Mouse (Mus musculus) forebrain, embryonic 15.5 days (tissue): Measurements from ENCODE around the gene Acsm2. TPM values are rescaled to one million over a fixed set of nuclear protein-coding genes. Genes with fewer than 3 reads are reported as not detected.
"Not testable (repeated sequence)": the region's sequence is repeated elsewhere in the genome, so short reads cannot be mapped to it uniquely, and the experiment has no call there.

Experiments used
- ATAC-seq: fragments of 200-750 bp; cut with Nextera tagmentation; replicated peaks from 2 replicates; pipeline ENCODE4 v1.8.0; 2017; ENCODE audit warnings: mild to moderate bottlenecking, moderate TSS enrichment, moderate library complexity
- H3K27ac ChIP-seq: fragments of 300-500 bp; sonication (generic); replicated peaks from 2 replicates; pipeline ENCODE4 v1.5.1; 2015; ENCODE audit warnings: mild to moderate bottlenecking, inconsistent platforms
- H3K27me3 ChIP-seq: fragments of 300-500 bp; sonication (generic); 2 replicates; pipeline ENCODE4 v1.6.1; 2015; ENCODE audit warnings: inconsistent platforms
- H3K36me3 ChIP-seq: fragments of 300-500 bp; sonication (generic); 2 replicates; pipeline ENCODE4 v1.6.1; 2015; ENCODE audit warnings: mild to moderate bottlenecking, inconsistent platforms
- H3K4me1 ChIP-seq: fragments of 300-500 bp; sonication (generic); 2 replicates; pipeline ENCODE4 v1.6.1; 2015; ENCODE audit warnings: inconsistent platforms
- H3K4me2 ChIP-seq: fragments of 300-500 bp; sonication (generic); replicated peaks from 2 replicates; pipeline ENCODE4 v1.6.1; 2015; ENCODE audit warnings: mild to moderate bottlenecking, inconsistent platforms
- H3K4me3 ChIP-seq: fragments of 300-500 bp; sonication (generic); 2 replicates; pipeline ENCODE4 v1.5.1; 2015; ENCODE audit warnings: mild to moderate bottlenecking, inconsistent platforms
- H3K9ac ChIP-seq: fragments of 300-500 bp; sonication (generic); replicated peaks from 2 replicates; pipeline ENCODE4 v1.6.1; 2015; ENCODE audit warnings: mild to moderate bottlenecking, inconsistent platforms
- H3K9me3 ChIP-seq: fragments of 300-500 bp; sonication (generic); 2 replicates; pipeline ENCODE4 v1.6.1; 2016; ENCODE audit warnings: inconsistent platforms
- WGBS: fragments of 180-500 bp; shearing (Covaris S2); methylation state at CpG from one replicate; pipeline ENCODE4 v1.1.7; 2015; ENCODE audit warnings: mixed read lengths; 5-methylcytosine and 5-hydroxymethylcytosine counted together
- polyA plus RNA-seq: library from polyadenylated mRNA; unstranded; fragments of >200 nt; fragmentation: Nextera tagmentation; extraction: Ambion mirVana; gene quantifications from 2 replicates; pipeline ENCODE4 v1.2.1, GENCODE M21; 2015

Gene Acsm2
- polyA plus RNA-seq, 1 experiment from 2014 or later = not detected

DNA sequence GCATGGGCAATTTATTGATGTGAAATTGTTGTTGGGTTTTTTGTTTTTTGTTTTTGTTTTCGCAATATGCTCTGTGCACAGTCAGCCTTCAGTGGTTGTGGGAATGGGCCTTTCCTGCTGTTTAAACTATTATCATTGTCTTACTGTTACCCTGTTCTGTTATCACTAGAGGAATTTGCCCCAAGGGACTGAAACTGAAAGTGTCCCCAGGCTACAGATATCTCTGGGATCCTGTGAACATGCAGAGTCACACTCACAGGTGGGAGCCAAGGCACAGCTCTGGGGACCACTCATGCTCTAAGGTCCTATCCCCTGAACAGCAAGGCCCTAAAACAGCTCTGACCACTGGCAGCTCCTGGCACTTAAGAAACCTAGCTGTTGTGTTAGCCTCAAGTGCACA lies 27.0 kb upstream of the Acsm2 start:
- Histone ChIP-seq H3K4me2 (no peak overlapping the region), H3K4me3 (no peak overlapping the region), H3K36me3 (no peaks in the 10 kb centered on the region), H3K27ac (no peak overlapping the region), H3K27me3 (no peaks in the 10 kb centered on the region), H3K4me1 (peaks cover 12% of the 10 kb centered on the region; the same call in 1 of the 2 replicates), H3K9ac (no peak overlapping the region), H3K9me3 (no peaks in the 10 kb centered on the region)
- no peak for ATAC-seq
- whole genome bisulfite sequencing = 90% methylated on average over 1 of the region's 1 CpGs

- Histone ChIP-seq H3K4me1 (peaks cover 12% of the 10 kb centered on the region; the same call in 1 of the 2 replicates), H3K4me3 (no peak overlapping the region), H3K4me2 (no peak overlapping the region), H3K36me3 (no peaks in the 10 kb centered on the region), H3K9me3 (no peaks in the 10 kb centered on the region), H3K27ac (no peak overlapping the region), H3K27me3 (no peaks in the 10 kb centered on the region), H3K9ac (no peak overlapping the region)
- ATAC-seq = no peak
- 46% methylated on average over 2 of the region's 2 CpGs for WGBS
Observed at GRCm38 (mm10) chr7:119527548-119527947, 26.6 kb upstream of the Acsm2 start.

- 87% methylated on average over 7 of the region's 7 CpGs for WGBS
- Histone ChIP-seq H3K27ac (no peak overlapping the region), H3K9me3 (no peaks in the 10 kb centered on the region), H3K4me2 (no peak overlapping the region), H3K27me3 (no peaks in the 10 kb centered on the region), H3K4me1 (peaks cover 12% of the 10 kb centered on the region; the same call in 1 of the 2 replicates), H3K9ac (no peak overlapping the region), H3K4me3 (no peak overlapping the region), H3K36me3 (no peaks in the 10 kb centered on the region)
- ATAC-seq = no peak
Observed at GRCm38 (mm10) chr7:119528617-119529016, 25.5 kb upstream of the Acsm2 start.

GRCm38 (mm10) chr7:119532924-119533323 lies 21.2 kb upstream of the Acsm2 start:
- no peaks in the 10 kb centered on the region for H3K9me3 ChIP-seq
- H3K9ac ChIP-seq = no peak overlapping the region
- H3K4me1 ChIP-seq = no peaks in the 10 kb centered on the region
- no peaks in the 10 kb centered on the region for H3K27me3 ChIP-seq
- no peak overlapping the region for H3K4me2 ChIP-seq
- ATAC-seq = no peak
- 54% methylated on average over 1 of the region's 1 CpGs for WGBS
- H3K27ac ChIP-seq = no peak overlapping the region
- no peak overlapping the region for H3K4me3 ChIP-seq
- no peaks in the 10 kb centered on the region for H3K36me3 ChIP-seq

DNA sequence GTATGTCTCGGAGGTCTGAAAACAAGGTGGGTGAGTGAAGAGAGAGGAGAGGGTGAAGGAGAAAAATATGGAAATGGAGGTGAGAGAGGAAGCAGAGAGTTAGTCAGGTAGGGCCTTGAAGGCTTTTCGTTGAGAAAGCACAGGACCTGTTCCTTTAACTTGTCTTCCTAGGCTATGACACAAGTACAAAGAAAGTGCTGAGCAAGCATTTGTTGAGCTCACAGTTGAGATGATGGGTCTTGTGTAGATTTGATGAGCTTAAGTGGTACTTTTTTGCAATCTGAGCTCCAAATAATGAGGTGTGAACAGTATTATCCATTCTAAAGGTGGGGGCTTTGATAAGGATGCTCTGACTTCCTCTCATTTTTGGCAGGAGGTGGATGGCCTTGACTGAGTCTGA lies 19.8 kb upstream of the Acsm2 start:
- Histone ChIP-seq H3K27me3 (no peaks in the 10 kb centered on the region), H3K4me1 (no peaks in the 10 kb centered on the region), H3K4me3 (no peak overlapping the region), H3K4me2 (no peak overlapping the region), H3K36me3 (no peaks in the 10 kb centered on the region), H3K9me3 (no peaks in the 10 kb centered on the region), H3K9ac (no peak overlapping the region), H3K27ac (no peak overlapping the region)
- no peak for ATAC-seq
- 88% methylated on average over 2 of the region's 2 CpGs for WGBS

- Histone ChIP-seq H3K4me3 (no peak overlapping the region), H3K4me1 (no peaks in the 10 kb centered on the region), H3K27ac (no peak overlapping the region), H3K4me2 (no peak overlapping the region), H3K9ac (no peak overlapping the region), H3K9me3 (no peaks in the 10 kb centered on the region), H3K27me3 (no peaks in the 10 kb centered on the region), H3K36me3 (no peaks in the 10 kb centered on the region)
- 83% methylated on average over 2 of the region's 2 CpGs for WGBS
- no peak for ATAC-seq
Observed at GRCm38 (mm10) chr7:119542445-119542844, 11.7 kb upstream of the Acsm2 start.

GRCm38 (mm10) chr7:119545572-119545971 lies 8.6 kb upstream of the Acsm2 start:
- H3K9ac ChIP-seq = no peak overlapping the region
- no peak for ATAC-seq
- H3K27ac ChIP-seq = no peak overlapping the region
- H3K27me3 ChIP-seq = no peaks in the 10 kb centered on the region
- no peaks in the 10 kb centered on the region for H3K4me1 ChIP-seq
- H3K4me3 ChIP-seq = no peak overlapping the region
- H3K4me2 ChIP-seq = no peak overlapping the region
- H3K36me3 ChIP-seq = no peaks in the 10 kb centered on the region
- H3K9me3 ChIP-seq = no peaks in the 10 kb centered on the region

DNA sequence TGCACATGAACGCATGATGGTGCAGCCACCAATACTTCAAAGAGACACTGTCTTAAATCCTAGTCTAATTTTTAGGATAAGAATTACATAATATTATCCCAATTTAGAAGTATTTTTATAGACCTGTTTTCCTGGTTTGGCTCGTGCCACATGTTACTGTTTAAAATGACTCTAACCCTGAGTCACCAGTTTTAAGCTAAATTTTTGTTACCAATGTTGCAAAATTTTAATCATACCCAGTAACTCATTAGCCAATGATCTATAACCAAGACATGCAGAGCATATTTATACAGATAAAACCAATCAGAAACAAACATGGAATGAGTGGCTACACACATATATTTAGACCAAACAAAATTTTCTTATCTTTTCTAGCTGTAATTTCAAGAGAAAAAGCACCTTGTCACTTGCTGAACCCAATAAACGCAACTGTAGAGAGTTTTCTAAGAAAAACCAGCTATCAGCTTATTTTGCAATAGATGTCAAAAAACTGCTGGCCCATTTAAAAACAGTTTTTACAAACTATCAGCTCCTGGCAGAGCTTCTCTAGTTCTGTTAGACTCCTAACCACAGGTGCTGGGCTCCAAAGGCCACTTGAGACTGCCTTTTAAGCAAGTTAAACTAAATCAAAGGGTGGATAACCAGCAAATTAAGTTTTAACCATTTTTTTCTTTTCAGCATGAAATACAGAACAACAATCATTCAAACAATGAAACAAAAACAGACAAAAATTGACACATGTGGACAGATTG lies 3.5 kb upstream of the Acsm2 start:
- no peak for ATAC-seq
- H3K27ac ChIP-seq = no peak overlapping the region

GRCm38 (mm10) chr7:119559789-119560451 lies 5.8 kb downstream of the Acsm2 start:
- Histone ChIP-seq H3K4me2 (no peak overlapping the region), H3K9me3 (no peaks in the 10 kb centered on the region), H3K4me1 (no peaks in the 10 kb centered on the region), H3K4me3 (no peak overlapping the region), H3K36me3 (no peaks in the 10 kb centered on the region), H3K27me3 (no peaks in the 10 kb centered on the region), H3K27ac (no peak overlapping the region), H3K9ac (no peak overlapping the region)
- WGBS = 81% methylated on average over 3 of the region's 3 CpGs
- ATAC-seq = no peak

More for the DNA sequence above, 3.5 kb upstream of the Acsm2 start:
- no peaks in the 10 kb centered on the region for H3K9me3 ChIP-seq
- WGBS = 91% methylated on average over 3 of the region's 3 CpGs
- H3K27me3 ChIP-seq = no peaks in the 10 kb centered on the region
- H3K36me3 ChIP-seq = no peaks in the 10 kb centered on the region
- H3K4me3 ChIP-seq = no peak overlapping the region
- no peak overlapping the region for H3K4me2 ChIP-seq
- H3K4me1 ChIP-seq = no peaks in the 10 kb centered on the region
- no peak overlapping the region for H3K9ac ChIP-seq

- WGBS = 85% methylated on average over 3 of the region's 3 CpGs
- H3K9me3 ChIP-seq = no peaks in the 10 kb centered on the region
- no peak for ATAC-seq
- no peaks in the 10 kb centered on the region for H3K4me1 ChIP-seq
- no peak overlapping the region for H3K4me2 ChIP-seq
- no peaks in the 10 kb centered on the region for H3K36me3 ChIP-seq
- H3K4me3 ChIP-seq = no peak overlapping the region
- H3K27ac ChIP-seq = no peak overlapping the region
- no peak overlapping the region for H3K9ac ChIP-seq
- H3K27me3 ChIP-seq = no peaks in the 10 kb centered on the region
Observed at GRCm38 (mm10) chr7:119560452-119560835, 6.3 kb downstream of the Acsm2 start.

DNA sequence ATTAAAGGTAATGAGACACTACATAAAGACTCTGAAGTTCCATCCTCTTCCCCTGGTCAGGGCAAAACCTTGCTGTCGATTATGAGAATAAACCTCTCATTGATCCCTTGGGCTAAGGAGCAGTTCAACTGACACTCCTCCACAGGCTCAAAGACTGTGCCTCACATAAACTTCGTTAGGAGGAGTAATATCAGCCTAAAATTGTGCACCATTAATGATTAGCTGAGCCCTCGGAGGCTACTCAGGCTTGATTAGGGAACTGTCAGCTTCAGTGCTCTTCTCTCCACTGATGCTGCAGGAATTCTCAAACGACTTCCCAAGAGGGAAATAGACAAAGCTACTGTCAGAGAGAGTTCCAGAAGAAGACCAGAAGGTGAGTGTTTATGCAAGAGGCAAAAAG lies 7.3 kb downstream of the Acsm2 start:
- no peaks in the 10 kb centered on the region for H3K4me1 ChIP-seq
- H3K4me3 ChIP-seq = no peak overlapping the region
- H3K27me3 ChIP-seq = no peaks in the 10 kb centered on the region
- no peak for ATAC-seq
- no peaks in the 10 kb centered on the region for H3K36me3 ChIP-seq
- H3K9ac ChIP-seq = no peak overlapping the region
- no peaks in the 10 kb centered on the region for H3K9me3 ChIP-seq
- WGBS = 48% methylated on average over 4 of the region's 4 CpGs
- H3K27ac ChIP-seq = no peak overlapping the region
- no peak overlapping the region for H3K4me2 ChIP-seq

- not testable (repeated sequence) for H3K4me1 ChIP-seq, H3K9ac ChIP-seq, ATAC-seq, H3K4me3 ChIP-seq, H3K27ac ChIP-seq, H3K36me3 ChIP-seq, H3K9me3 ChIP-seq, H3K4me2 ChIP-seq, H3K27me3 ChIP-seq
- 80% methylated on average over 2 of the region's 2 CpGs for WGBS
Observed at GRCm38 (mm10) chr7:119562476-119562875, 8.3 kb downstream of the Acsm2 start.
